Mouse (Mus musculus) neural tube, embryonic 12.5 days (tissue): ENCODE results near the gene Olfr20. TPM values are rescaled to one million over a fixed set of nuclear protein-coding genes. Genes with fewer than 3 reads are reported as not detected.
"Not testable (repeated sequence)": the region's sequence is repeated elsewhere in the genome, so short reads cannot be mapped to it uniquely, and the experiment has no call there.

ENCODE experiments used
- ATAC-seq: fragments of 200-750 bp; cut with Nextera tagmentation; 2 replicates; pipeline ENCODE4 v1.8.0; 2017; ENCODE audit warnings: low read depth, mild to moderate bottlenecking, moderate TSS enrichment, moderate library complexity; ENCODE audit not compliant: low FRiP score
- H3K27ac ChIP-seq: fragments of 300-500 bp; sonication (generic); 2 replicates; pipeline ENCODE4 v1.5.1; 2016
- H3K27me3 ChIP-seq: fragments of 300-500 bp; sonication (generic); replicated peaks from 2 replicates; pipeline ENCODE4 v1.6.1; 2016; ENCODE audit warnings: mild to moderate bottlenecking
- H3K36me3 ChIP-seq: fragments of 300-500 bp; sonication (generic); 2 replicates; pipeline ENCODE4 v1.6.1; 2016; ENCODE audit warnings: mild to moderate bottlenecking
- H3K4me1 ChIP-seq: fragments of 300-500 bp; sonication (generic); 2 replicates; pipeline ENCODE4 v1.6.1; 2016
- H3K4me2 ChIP-seq: fragments of 300-500 bp; sonication (generic); replicated peaks from 2 replicates; pipeline ENCODE4 v1.6.1; 2016; ENCODE audit warnings: mild to moderate bottlenecking
- H3K4me3 ChIP-seq: fragments of 300-500 bp; sonication (generic); 2 replicates; pipeline ENCODE4 v1.5.1; 2016
- H3K9ac ChIP-seq: fragments of 300-500 bp; sonication (generic); 2 replicates; pipeline ENCODE4 v1.6.1; 2016; ENCODE audit warnings: mild to moderate bottlenecking
- H3K9me3 ChIP-seq: fragments of 300-500 bp; sonication (generic); 2 replicates; pipeline ENCODE4 v1.6.1; 2016; ENCODE audit warnings: mild to moderate bottlenecking
- WGBS: fragments of 180-500 bp; shearing (Covaris S2); methylation state at CpG from one replicate; pipeline ENCODE4 v1.1.7; 2016; 5-methylcytosine and 5-hydroxymethylcytosine counted together
- polyA plus RNA-seq: library from polyadenylated mRNA; unstranded; fragments of >200 nt; fragmentation: Nextera tagmentation; extraction: Ambion mirVana; gene quantifications from 2 replicates; pipeline ENCODE4 v1.2.1, GENCODE M21; 2016

Gene Olfr20
- not detected in 2 replicates for polyA plus RNA-seq

DNA sequence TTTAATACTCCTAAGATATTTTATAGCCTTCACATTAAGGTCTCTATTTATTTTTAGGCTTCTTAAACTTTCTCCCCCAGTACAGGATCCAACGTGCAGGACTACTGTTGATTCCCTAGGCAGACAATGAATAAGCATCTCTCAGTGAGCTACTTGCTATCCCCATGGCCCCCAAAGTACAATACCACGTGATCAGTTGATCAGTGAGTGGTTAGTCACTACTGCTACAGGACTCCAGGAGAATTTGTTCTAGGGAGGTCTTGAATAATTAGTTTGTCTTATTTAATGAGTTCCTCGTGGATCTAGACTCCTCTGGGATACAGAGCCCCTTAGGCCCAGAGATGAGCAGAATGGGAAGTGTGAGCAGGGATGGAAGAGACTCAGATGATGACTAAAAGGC lies at the start of gene Olfr20:
Gene Olfr20 (plus strand): TSS at position 301 of the 400 bp plus-strand sequence.
- no peaks in the 10 kb centered on the region for H3K36me3 ChIP-seq
- ATAC-seq: no peak
- no peak within 1 kb of the TSS for H3K9ac ChIP-seq
- no peak within 1 kb of the TSS for H3K4me2 ChIP-seq
- WGBS: 60% methylated on average over 3 of the region's 3 CpGs
- no peaks in the 10 kb centered on the region for H3K4me1 ChIP-seq
- no peaks in the 10 kb centered on the region for H3K9me3 ChIP-seq
- H3K4me3 ChIP-seq: no peak within 1 kb of the TSS
- H3K27ac ChIP-seq: no peak within 1 kb of the TSS
- no peaks in the 10 kb centered on the region for H3K27me3 ChIP-seq

DNA sequence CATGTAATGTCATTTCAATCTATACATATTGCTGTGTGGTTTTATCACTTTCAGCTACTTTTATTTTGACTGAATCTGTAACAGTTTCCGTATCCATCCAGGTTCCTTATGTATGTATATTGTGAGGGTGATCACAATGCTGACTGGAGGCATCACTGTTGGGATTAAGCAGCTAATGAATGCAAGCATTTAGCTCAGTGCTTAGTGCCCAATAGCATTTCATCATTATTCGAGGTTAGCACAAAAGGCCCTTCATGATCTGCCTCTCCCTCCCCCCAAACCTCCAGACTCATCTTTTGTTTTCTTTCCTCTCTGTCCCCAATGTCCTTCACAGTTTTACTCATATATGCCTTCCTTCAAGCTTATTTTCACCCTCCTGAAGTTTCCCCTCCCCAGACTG lies 47.5 kb upstream of the Olfr20 start:
- ATAC-seq: no peak
- Histone ChIP-seq H3K9ac (no peak overlapping the region), H3K4me1 (no peaks in the 10 kb centered on the region), H3K27ac (no peak overlapping the region), H3K4me2 (no peak overlapping the region), H3K36me3 (no peaks in the 10 kb centered on the region), H3K4me3 (no peak overlapping the region), H3K9me3 (no peaks in the 10 kb centered on the region), H3K27me3 (no peaks in the 10 kb centered on the region)
- WGBS: 44% methylated on average over 2 of the region's 2 CpGs

DNA sequence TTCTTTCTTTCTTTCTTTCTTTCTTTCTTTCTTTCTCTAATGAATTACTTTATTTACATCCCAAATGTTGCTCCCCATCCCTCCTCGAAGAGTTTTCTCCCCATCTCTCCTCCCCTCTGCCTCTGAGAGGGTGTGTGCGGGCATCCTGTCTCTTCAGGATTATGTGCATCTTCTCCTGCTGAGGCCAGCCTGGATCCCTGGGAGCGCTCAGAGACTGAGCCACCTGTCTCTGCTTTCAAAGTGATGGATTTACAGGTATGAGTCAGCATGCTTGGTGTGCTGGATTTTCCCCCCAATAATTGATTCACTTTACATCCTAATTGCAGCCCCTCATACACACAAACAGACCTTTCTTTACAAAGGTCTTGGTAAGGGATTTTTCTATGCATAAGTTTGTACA lies 34.6 kb upstream of the Olfr20 start:
- Histone ChIP-seq H3K4me1 (no peaks in the 10 kb centered on the region), H3K27me3 (no peaks in the 10 kb centered on the region), H3K27ac (no peak overlapping the region), H3K9me3 (no peaks in the 10 kb centered on the region), H3K9ac (no peak overlapping the region), H3K4me2 (no peak overlapping the region), H3K4me3 (no peak overlapping the region), H3K36me3 (no peaks in the 10 kb centered on the region)
- no peak for ATAC-seq
- 43% methylated on average over 3 of the region's 3 CpGs for WGBS

DNA sequence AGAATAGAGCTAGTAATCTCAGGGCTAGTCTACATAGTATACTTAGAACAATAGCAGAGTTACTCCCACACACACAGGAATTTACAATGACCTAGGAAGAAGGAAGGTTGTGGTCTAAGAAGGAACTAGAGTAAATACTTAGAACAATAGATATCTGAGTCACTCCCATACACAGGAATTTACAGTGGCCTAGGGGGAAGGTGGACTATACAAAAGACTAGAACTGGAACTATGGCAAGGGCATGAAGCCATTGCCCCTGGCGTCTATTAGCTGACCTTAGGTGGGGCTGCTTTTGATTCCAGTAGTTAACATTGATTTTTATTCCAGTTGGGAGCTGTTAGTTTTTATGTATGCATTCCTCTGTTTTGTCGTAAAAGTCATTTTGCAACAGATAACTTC lies 32.0 kb upstream of the Olfr20 start:
- H3K27me3 ChIP-seq, H3K9me3 ChIP-seq, H3K9ac ChIP-seq, ATAC-seq, H3K4me3 ChIP-seq, H3K4me1 ChIP-seq, H3K4me2 ChIP-seq, H3K36me3 ChIP-seq, H3K27ac ChIP-seq: not testable (repeated sequence)
- WGBS: 79% methylated on average over 2 of the region's 2 CpGs

DNA sequence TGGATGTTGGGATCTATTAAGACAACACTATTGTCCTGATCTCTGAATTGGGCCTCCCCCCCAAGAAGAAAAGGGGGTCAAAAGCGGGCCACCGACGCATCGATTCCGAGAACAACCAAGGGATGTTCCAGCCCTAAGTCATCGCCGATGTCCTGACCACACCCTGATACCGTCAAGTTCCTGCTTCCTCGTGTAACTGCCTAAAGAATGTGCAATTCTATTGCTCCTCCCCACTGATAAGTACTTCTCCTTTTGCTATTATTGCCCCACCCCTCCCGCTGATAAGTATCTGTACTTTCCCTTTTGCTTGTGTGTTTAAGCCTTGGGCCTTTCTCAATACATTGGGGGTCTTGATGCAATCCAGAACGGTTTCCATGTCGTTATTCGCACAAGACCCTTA lies 29.5 kb upstream of the Olfr20 start:
- not testable (repeated sequence) for H3K9me3 ChIP-seq, H3K4me2 ChIP-seq, H3K4me3 ChIP-seq, H3K27me3 ChIP-seq, H3K4me1 ChIP-seq, H3K27ac ChIP-seq, H3K9ac ChIP-seq, H3K36me3 ChIP-seq, ATAC-seq
- 93% methylated on average over 13 of the region's 13 CpGs for WGBS

DNA sequence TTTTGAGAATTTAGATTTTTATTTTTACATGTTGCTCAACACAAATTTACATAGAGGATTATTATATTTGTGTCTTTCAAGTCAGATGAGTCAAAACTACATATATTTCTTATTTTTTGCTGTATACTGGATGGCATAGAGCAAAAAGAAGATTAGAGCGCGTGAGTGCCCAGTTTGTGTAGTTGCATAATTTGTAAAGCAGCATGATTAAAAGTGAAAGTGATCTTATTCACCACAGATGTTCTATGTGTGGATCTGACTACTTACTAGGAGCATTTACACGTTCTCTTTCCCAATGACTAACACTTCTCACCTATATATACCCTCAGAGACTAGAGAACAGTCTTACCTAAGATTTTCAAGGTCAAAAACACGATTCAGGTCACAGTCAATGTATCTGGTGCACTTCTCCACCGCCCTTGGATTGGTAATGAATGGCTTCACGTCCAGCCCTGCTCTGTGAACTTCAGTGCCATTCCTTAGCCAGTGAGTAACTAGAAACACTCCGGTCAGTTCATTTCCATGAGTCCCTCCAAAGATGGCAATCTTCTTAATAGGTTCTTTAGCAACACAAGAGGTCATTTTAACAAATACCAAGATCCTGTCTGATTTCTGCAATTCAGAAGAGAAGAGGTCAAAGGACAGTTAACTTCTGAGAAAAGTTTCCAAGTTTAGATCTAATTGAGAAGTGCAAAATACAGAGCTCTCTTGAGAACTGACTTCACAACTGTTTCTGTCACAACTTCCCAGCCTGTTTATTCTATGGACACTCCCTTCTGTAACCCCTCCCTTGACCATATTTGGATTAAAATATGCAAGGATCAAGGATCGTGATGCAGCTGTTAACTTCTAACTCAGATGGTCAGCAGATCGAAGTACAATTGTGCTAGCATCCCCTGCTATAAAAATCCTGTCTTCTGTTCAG lies 26.4 kb upstream of the Olfr20 start:
- no peaks in the 10 kb centered on the region for H3K4me1 ChIP-seq
- H3K9ac ChIP-seq: no peak overlapping the region
- no peaks in the 10 kb centered on the region for H3K36me3 ChIP-seq
- H3K4me3 ChIP-seq: no peak overlapping the region
- no peaks in the 10 kb centered on the region for H3K27me3 ChIP-seq
- no peak overlapping the region for H3K4me2 ChIP-seq
- no peaks in the 10 kb centered on the region for H3K9me3 ChIP-seq
- WGBS: 78% methylated on average over 9 of the region's 9 CpGs
- H3K27ac ChIP-seq: no peak overlapping the region
- no peak for ATAC-seq

DNA sequence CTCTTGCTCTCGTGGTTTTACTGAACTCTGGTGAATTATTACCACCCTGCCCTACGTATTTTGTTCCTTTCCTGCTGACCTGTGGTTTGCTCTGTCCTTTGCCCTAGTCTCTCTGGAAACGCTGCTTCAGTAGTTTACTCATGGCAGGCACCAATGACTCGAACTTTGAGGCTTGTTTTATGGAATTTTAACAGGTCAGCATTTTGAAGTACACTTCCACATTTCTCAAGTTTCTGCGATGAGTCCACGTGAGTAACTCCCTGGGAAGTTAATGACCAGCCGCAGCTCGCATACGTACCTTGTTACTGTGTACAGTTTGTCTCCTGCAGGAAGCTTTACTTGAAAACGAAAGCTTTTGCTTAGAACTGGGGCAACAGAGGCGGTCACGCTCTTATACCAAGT lies 24.1 kb upstream of the Olfr20 start:
- WGBS: 66% methylated on average over 12 of the region's 12 CpGs
- no peaks in the 10 kb centered on the region for H3K27me3 ChIP-seq
- no peak overlapping the region for H3K4me3 ChIP-seq
- H3K9ac ChIP-seq: no peak overlapping the region
- H3K27ac ChIP-seq: no peak overlapping the region
- H3K36me3 ChIP-seq: no peaks in the 10 kb centered on the region
- H3K4me1 ChIP-seq: no peaks in the 10 kb centered on the region
- H3K9me3 ChIP-seq: no peaks in the 10 kb centered on the region; the same call in 1 of the 2 replicates
- no peak for ATAC-seq
- no peak overlapping the region for H3K4me2 ChIP-seq

DNA sequence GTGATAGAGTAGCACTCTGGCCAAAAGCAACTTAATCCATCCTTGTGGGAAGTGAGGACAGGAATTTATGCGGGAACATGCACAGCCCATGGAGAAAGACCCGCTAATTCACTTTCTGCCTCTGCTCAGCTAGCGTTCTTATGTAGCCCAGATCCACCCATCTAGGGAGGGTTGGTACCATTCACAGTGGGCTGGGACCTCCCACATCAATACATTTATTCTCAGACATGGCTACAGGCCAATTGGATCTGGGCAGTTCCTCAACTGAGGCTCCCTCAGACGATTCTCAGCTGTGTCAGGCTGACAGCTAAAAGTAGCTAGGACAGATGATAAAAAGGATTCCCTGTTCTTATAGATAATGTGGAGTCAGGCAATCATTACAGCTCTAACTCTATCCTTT lies 23.2 kb upstream of the Olfr20 start:
- no peaks in the 10 kb centered on the region for H3K4me1 ChIP-seq
- no peaks in the 10 kb centered on the region; the same call in 1 of the 2 replicates for H3K9me3 ChIP-seq
- 82% methylated on average over 4 of the region's 4 CpGs for WGBS
- H3K36me3 ChIP-seq: no peaks in the 10 kb centered on the region
- no peaks in the 10 kb centered on the region for H3K27me3 ChIP-seq
- no peak for ATAC-seq
- H3K9ac ChIP-seq: no peak overlapping the region
- no peak overlapping the region for H3K4me3 ChIP-seq
- H3K4me2 ChIP-seq: no peak overlapping the region
- no peak overlapping the region for H3K27ac ChIP-seq

DNA sequence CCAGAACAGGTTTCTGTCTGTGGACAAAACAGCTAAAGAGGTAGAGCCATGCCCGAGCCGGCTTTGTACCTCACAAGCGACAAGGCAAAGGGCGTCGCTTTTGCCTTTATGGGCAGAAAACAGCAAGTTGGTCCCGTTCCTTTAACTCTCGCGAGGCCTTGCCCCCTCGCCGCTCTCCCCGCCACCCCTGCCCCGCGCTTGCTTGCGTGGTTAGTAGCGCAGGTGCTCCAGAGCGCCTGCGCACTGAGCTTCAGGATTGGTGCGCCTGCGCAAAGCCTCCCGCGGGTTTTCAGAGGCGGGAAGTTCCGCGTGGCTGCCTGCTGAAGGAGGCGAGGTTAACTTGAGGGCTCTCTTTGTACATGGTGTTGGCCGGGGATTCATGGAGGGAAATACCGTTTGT lies 21.1 kb upstream of the Olfr20 start, which contains the start of the genes Aspa, Gm49340 and Spata22:
Gene Aspa (minus strand): TSS at position 155 of the 400 bp plus-strand sequence.
Gene Gm49340 (plus strand): TSS at position 300 of the 400 bp plus-strand sequence.
Gene Spata22 (plus strand): TSS at position 300 of the 400 bp plus-strand sequence.
- WGBS: 80% methylated on average over 27 of the region's 27 CpGs
- H3K9me3 ChIP-seq: no peaks in the 10 kb centered on the region; the same call in 1 of the 2 replicates
- H3K4me3 ChIP-seq: no peak within 1 kb of the TSS
- H3K9ac ChIP-seq: no peak within 1 kb of the TSS
- H3K36me3 ChIP-seq: no peaks in the 10 kb centered on the region
- no peak within 1 kb of the TSS for H3K27ac ChIP-seq
- no peak for ATAC-seq
- H3K4me2 ChIP-seq: no peak within 1 kb of the TSS
- H3K27me3 ChIP-seq: no peaks in the 10 kb centered on the region
- H3K4me1 ChIP-seq: no peaks in the 10 kb centered on the region

DNA sequence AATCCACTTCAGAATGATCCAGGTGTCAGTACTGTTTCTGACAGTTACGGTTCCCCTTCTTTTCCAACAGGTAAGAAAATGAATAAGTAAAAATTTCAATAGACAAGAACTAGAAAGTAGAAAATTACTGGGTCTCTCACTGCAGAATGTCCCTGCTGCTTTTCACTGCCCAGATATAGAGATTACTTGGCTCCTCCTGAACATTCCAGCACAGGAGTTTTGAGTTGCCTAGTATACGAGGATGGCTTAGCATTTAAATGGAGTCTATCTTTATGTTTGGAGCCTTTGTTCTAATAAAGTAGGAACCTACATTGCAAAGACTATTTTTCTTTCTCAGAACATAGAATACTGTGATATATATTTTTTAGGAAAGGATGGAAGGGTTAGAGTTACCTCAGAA lies 17.2 kb upstream of the Olfr20 start:
- ATAC-seq: no peak
- no peak overlapping the region for H3K4me3 ChIP-seq
- no peak overlapping the region for H3K27ac ChIP-seq
- H3K9me3 ChIP-seq: no peaks in the 10 kb centered on the region; the same call in 1 of the 2 replicates
- H3K36me3 ChIP-seq: no peaks in the 10 kb centered on the region
- H3K4me2 ChIP-seq: no peak overlapping the region
- WGBS: 74% methylated on average over 2 of the region's 2 CpGs
- H3K27me3 ChIP-seq: no peaks in the 10 kb centered on the region
- H3K9ac ChIP-seq: no peak overlapping the region
- H3K4me1 ChIP-seq: no peaks in the 10 kb centered on the region

DNA sequence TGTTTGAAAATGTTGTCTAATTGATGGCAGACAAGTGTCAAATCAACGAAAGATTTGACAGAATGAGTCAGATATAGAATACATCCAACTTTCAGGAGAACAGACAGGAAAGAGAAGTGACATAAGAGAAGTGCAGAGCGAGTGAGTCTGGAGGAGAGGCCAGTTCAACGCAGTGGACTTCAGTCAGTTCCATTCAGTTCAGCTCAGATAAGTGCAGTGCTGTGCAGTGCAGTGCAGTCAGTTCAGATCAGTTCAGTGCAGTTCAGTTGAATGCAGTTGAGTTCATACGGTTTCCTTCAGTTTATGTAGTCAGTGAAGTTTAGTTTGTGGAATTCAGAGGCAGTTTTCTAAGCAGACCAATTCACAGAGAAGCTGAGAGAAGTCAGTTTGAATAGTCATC lies 13.7 kb upstream of the Olfr20 start:
- H3K4me2 ChIP-seq: no peak overlapping the region
- no peak overlapping the region for H3K9ac ChIP-seq
- H3K4me1 ChIP-seq: no peaks in the 10 kb centered on the region
- H3K27me3 ChIP-seq: no peaks in the 10 kb centered on the region
- no peaks in the 10 kb centered on the region for H3K9me3 ChIP-seq
- H3K4me3 ChIP-seq: no peak overlapping the region
- no peaks in the 10 kb centered on the region for H3K36me3 ChIP-seq
- H3K27ac ChIP-seq: no peak overlapping the region
- no peak for ATAC-seq
- 78% methylated on average over 4 of the region's 4 CpGs for WGBS

DNA sequence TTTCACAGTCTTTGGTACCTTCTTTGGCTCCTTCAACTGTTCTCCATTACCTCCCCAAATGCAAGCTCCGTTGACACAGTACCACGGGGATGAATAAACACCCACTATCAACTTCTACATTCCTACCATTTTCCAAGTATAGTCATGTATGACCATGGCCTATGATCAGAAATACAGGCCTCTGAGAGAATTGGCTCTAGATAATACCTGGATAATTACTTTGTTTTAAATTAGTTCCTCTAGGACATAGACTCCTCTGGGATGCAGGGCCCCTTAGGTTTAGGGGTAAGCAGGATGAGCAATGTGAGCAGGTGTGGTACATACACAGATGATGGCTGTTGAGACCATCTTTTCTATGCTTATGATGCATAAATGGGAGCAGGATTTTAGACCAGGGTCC lies 20.4 kb downstream of the Olfr20 start, which contains the start of gene Olfr376:
Gene Olfr376 (plus strand): TSS at position 301 of the 400 bp plus-strand sequence.
- Histone ChIP-seq H3K36me3 (no peaks in the 10 kb centered on the region), H3K4me3 (no peak within 1 kb of the TSS), H3K4me1 (no peaks in the 10 kb centered on the region), H3K9ac (no peak within 1 kb of the TSS), H3K27ac (no peak within 1 kb of the TSS), H3K9me3 (no peaks in the 10 kb centered on the region), H3K4me2 (no peak within 1 kb of the TSS), H3K27me3 (no peaks in the 10 kb centered on the region)
- ATAC-seq: no peak
- WGBS: 90% methylated on average over 2 of the region's 2 CpGs
